Mouse (Mus musculus) MEL-GATA-1-ER (cell line): ENCODE measurements around the gene Tecrl.

Experiments used
- DNase-seq: peaks from one replicate; pipeline ENCODE4 v3.0.0-alpha.2; 2012; ENCODE audit warnings: low read depth; ENCODE audit errors: extremely low read depth

Gene Tecrl

GRCm38 (mm10) chr5:83354846-83355561, at the start of gene Tecrl:
Gene Tecrl, minus strand, starts transcription at chr5:83355195.
- DNase-seq, result no peak

GRCm38 (mm10) chr5:83385021-83385420, 30.0 kb upstream of the Tecrl start:
- no peak for DNase-seq

- DNase-seq, result no peak
Observed at GRCm38 (mm10) chr5:83351615-83352014, 3.4 kb downstream of the Tecrl start.

GRCm38 (mm10) chr5:83339144-83339543, 15.9 kb downstream of the Tecrl start:
- no peak for DNase-seq

- no peak for DNase-seq
Observed at GRCm38 (mm10) chr5:83267148-83267776, 87.7 kb downstream of the Tecrl start.

GRCm38 (mm10) chr5:83260059-83260458, 94.9 kb downstream of the Tecrl start:
- DNase-seq, result no peak

- no peak for DNase-seq
Observed at GRCm38 (mm10) chr5:83254141-83254540, 100.9 kb downstream of the Tecrl start.

- no peak for DNase-seq
Observed at GRCm38 (mm10) chr5:83238848-83239452, 116.0 kb downstream of the Tecrl start.
